In genomic region chr4:106209465-106209864, GRCm38 (mm10) we compare ENCODE assay signal across 21 mouse cellular contexts.
A peak's percentile ranks its signal among the peaks of the same experiment; 100 is the strongest.
DNase-seq lines count a peak whose midpoint lies in the region; ATAC-seq and TF ChIP-seq lines count a peak whose summit lies in the region.
"Had no signal": no experiment of that assay in that cellular context is flagged by ENCODE, and none has a peak within 500 bp of the region (broad histone marks: within the 10 kb centered on the region; RNA-seq: fewer than 3 reads in every experiment).

No protein-coding gene starts in this region.

- TF ChIP-seq POLR2A in heart, adult 2 months (IDR thresholded peaks at IDR 0.05; ENCODE audit: insufficient read depth, low read depth, low read length): no peak
- no peak for TF ChIP-seq POLR2A in MEL (IDR thresholded peaks at IDR 0.05; ENCODE audit: control insufficient read depth in 1 of 2, insufficient read depth in 1 of 2, low read depth in 1 of 2, low read length in 2 of 2, poor library complexity in 1 of 2)

- H3K27me3 ChIP-seq in heart, embryonic 15.5 days: no peaks in the 10 kb centered on the region
- H3K27me3 ChIP-seq in heart, adult 2 months (ENCODE audit: control insufficient read depth, insufficient read depth, low read length): no peaks in the 10 kb centered on the region
- no peaks in the 10 kb centered on the region for H3K27me3 ChIP-seq in lung, postnatal 0 days (replicated peaks; ENCODE audit: insufficient read depth, low read length)
- H3K27me3 ChIP-seq in MEL (ENCODE audit: control insufficient read depth in 1 of 2, insufficient read depth in 2 of 2, low read length in 2 of 2): peaks cover 0 to 1% of the 10 kb centered on the region in 2 experiments; a peak in 3 of 4 replicates
- H3K27me3 ChIP-seq: embryonic facial prominence, embryonic 13.5 days; forebrain, embryonic 13.5 days; hindbrain, embryonic 12.5 days had no signal

- H3K4me2 ChIP-seq in heart, embryonic 15.5 days: no peak overlapping the region
- no peak overlapping the region for H3K4me2 ChIP-seq in lung, postnatal 0 days (replicated peaks; ENCODE audit: low read depth, low read length)
- H3K4me2 ChIP-seq: embryonic facial prominence, embryonic 13.5 days; forebrain, embryonic 13.5 days; heart, embryonic 13.5 days; hindbrain, embryonic 12.5 days had no signal

- TF ChIP-seq EP300 in heart, adult 2 months (IDR thresholded peaks at IDR 0.05; ENCODE audit: insufficient read depth, low read depth, low read length): no peak
- TF ChIP-seq EP300 in lung, postnatal 0 days (IDR thresholded peaks at IDR 0.05): no peak
- TF ChIP-seq EP300 in MEL (IDR thresholded peaks at IDR 0.05; ENCODE audit: low read depth in 1 of 2, low read length in 2 of 2): no peak

- no peak for DNase-seq in heart, adult 2 months
- no peak for DNase-seq in lung, postnatal 0 days (ENCODE audit: low spot score)
- no peak for DNase-seq in lung, postnatal 4 days
- DNase-seq in MEL (ENCODE audit: low read depth, low spot score): no peak
- no peak for DNase-seq in cerebellum, adult 9-10 months
- DNase-seq in gastrocnemius, postnatal 10 days: no peak
- DNase-seq: cerebellum, adult 11-12 months; cerebellum, adult 9-11 months; cerebellum, postnatal 36 days; forebrain, postnatal 0 days; gastrocnemius, postnatal 25 days; heart, postnatal 10 days; heart, postnatal 4 days had no signal

- no peaks in the 10 kb centered on the region for H3K9me3 ChIP-seq in heart, embryonic 15.5 days (replicated peaks)
- no peaks in the 10 kb centered on the region for H3K9me3 ChIP-seq in lung, postnatal 0 days (ENCODE audit: low read length)
- no peaks in the 10 kb centered on the region for H3K9me3 ChIP-seq in MEL (replicated peaks; ENCODE audit: insufficient read depth, low read length)
- H3K9me3 ChIP-seq: embryonic facial prominence, embryonic 13.5 days; forebrain, embryonic 13.5 days; heart, embryonic 13.5 days; hindbrain, embryonic 12.5 days had no signal

- WGBS in heart, embryonic 15.5 days: 61% methylated on average over 11 of the region's 11 CpGs
- 72% methylated on average over 11 of the region's 11 CpGs for WGBS in heart, adult 2 months
- WGBS in lung, postnatal 0 days: 63% methylated on average over 11 of the region's 11 CpGs

- H3K36me3 ChIP-seq in heart, embryonic 15.5 days: no peaks in the 10 kb centered on the region
- no peaks in the 10 kb centered on the region for H3K36me3 ChIP-seq in heart, adult 2 months (ENCODE audit: control insufficient read depth, insufficient read depth, low read length)
- no peaks in the 10 kb centered on the region for H3K36me3 ChIP-seq in lung, postnatal 0 days (ENCODE audit: insufficient read depth, low read length)
- no peaks in the 10 kb centered on the region for H3K36me3 ChIP-seq in MEL (ENCODE audit: control insufficient read depth in 1 of 2, insufficient read depth in 2 of 2, low read length in 2 of 2)
- H3K36me3 ChIP-seq: embryonic facial prominence, embryonic 13.5 days; heart, embryonic 13.5 days; hindbrain, embryonic 12.5 days had no signal

- H3K4me3 ChIP-seq in heart, embryonic 15.5 days: no peak overlapping the region
- no peak overlapping the region for H3K4me3 ChIP-seq in heart, adult 2 months
- no peak overlapping the region for H3K4me3 ChIP-seq in lung, postnatal 0 days (ENCODE audit: low read depth, low read length)
- H3K4me3 ChIP-seq in MEL (ENCODE audit: control insufficient read depth in 1 of 2, insufficient read depth in 1 of 2, low read depth in 2 of 2, low read length in 2 of 2): no peak overlapping the region
- H3K4me3 ChIP-seq: embryonic facial prominence, embryonic 13.5 days; forebrain, embryonic 13.5 days; heart, embryonic 13.5 days; hindbrain, embryonic 12.5 days had no signal

- no peak overlapping the region for H3K27ac ChIP-seq in heart, embryonic 15.5 days
- H3K27ac ChIP-seq in heart, adult 2 months: no peak overlapping the region
- H3K27ac ChIP-seq in lung, postnatal 0 days (ENCODE audit: low read length): no peak overlapping the region
- H3K27ac ChIP-seq in MEL (ENCODE audit: control insufficient read depth, low read depth, low read length): no peak overlapping the region
- H3K27ac ChIP-seq: embryonic facial prominence, embryonic 13.5 days; forebrain, embryonic 13.5 days; heart, embryonic 13.5 days; hindbrain, embryonic 12.5 days had no signal

- H3K79me2 ChIP-seq in heart, adult 2 months (replicated peaks; ENCODE audit: control insufficient read depth, insufficient read depth, low read length): no peaks in the 10 kb centered on the region
- no peaks in the 10 kb centered on the region for H3K79me2 ChIP-seq in MEL (ENCODE audit: control insufficient read depth, insufficient read depth, low read length, poor library complexity)

- ATAC-seq in heart, embryonic 15.5 days (replicated peaks; ENCODE audit: insufficient number of reproducible peaks, insufficient read depth, low FRiP score, low read depth): peak; percentile 42; the same call in 1 of the 2 replicates
- ATAC-seq in lung, postnatal 0 days: no peak
- ATAC-seq: activated CD4-positive, CD25-positive, alpha-beta regulatory T cell, adult 4 months; forebrain, embryonic 13.5 days; forebrain, postnatal 0 days; hindbrain, embryonic 16.5 days; inflammation-experienced regulatory T-cells, adult 6 months had no signal

- TF ChIP-seq CTCF in heart, adult 2 months (IDR thresholded peaks at IDR 0.05): no peak
- TF ChIP-seq CTCF in lung, postnatal 0 days (IDR thresholded peaks at IDR 0.05): peak; percentile 18
- no peak for TF ChIP-seq CTCF in MEL (IDR thresholded peaks at IDR 0.05 in 2 of 3, conservative IDR thresholded peaks at IDR 0.05 in 1 of 3; ENCODE audit: control insufficient read depth in 1 of 3, insufficient read depth in 1 of 3, low read depth in 2 of 3, low read length in 3 of 3, poor library complexity in 1 of 3, severe bottlenecking in 1 of 3)

- H3K9ac ChIP-seq in heart, embryonic 15.5 days: no peak overlapping the region
- H3K9ac ChIP-seq in heart, adult 2 months (ENCODE audit: low read depth, low read length): no peak overlapping the region
- H3K9ac ChIP-seq in lung, postnatal 0 days (replicated peaks; ENCODE audit: low read depth): no peak overlapping the region
- H3K9ac ChIP-seq in MEL (ENCODE audit: control insufficient read depth, low read depth, low read length, poor library complexity, severe bottlenecking): no peak overlapping the region
- H3K9ac ChIP-seq: embryonic facial prominence, embryonic 13.5 days; forebrain, embryonic 13.5 days; forebrain, postnatal 0 days; heart, embryonic 13.5 days; hindbrain, embryonic 12.5 days had no signal

- intact Hi-C loops in heart, adult 2 months (cut with DNase I): no loop called here

- no peak for TF ChIP-seq RAD21 in MEL (IDR thresholded peaks at IDR 0.05; ENCODE audit: low read depth, low read length)

- peaks cover 6% of the 10 kb centered on the region for H3K4me1 ChIP-seq in heart, embryonic 15.5 days (replicated peaks)
- H3K4me1 ChIP-seq in heart, adult 2 months (ENCODE audit: control insufficient read depth, insufficient read depth, low read length): no peaks in the 10 kb centered on the region
- no peaks in the 10 kb centered on the region for H3K4me1 ChIP-seq in lung, postnatal 0 days (ENCODE audit: insufficient read depth, low read depth, low read length)
- H3K4me1 ChIP-seq in MEL (ENCODE audit: control insufficient read depth in 1 of 2, insufficient read depth in 2 of 2, low read length in 2 of 2): no peaks in the 10 kb centered on the region
- H3K4me1 ChIP-seq: forebrain, embryonic 13.5 days; hindbrain, embryonic 12.5 days had no signal

TF ChIP-seq in MEL, 35 proteins besides CTCF, POLR2A, EP300 and RAD21:
- no peak for TF ChIP-seq MXI1 (IDR thresholded peaks at IDR 0.05; ENCODE audit: low read depth, low read length)
- TF ChIP-seq ZNF384 (IDR thresholded peaks at IDR 0.05; ENCODE audit: low read depth, low read length): 0 out of 2 replicates have a peak, but pooled peaks have one; percentile 18
